Mouse (Mus musculus) bone marrow, adult 2 months (tissue): ENCODE measurements around the gene Nacc2. TPM values are rescaled to one million over a fixed set of nuclear protein-coding genes. Genes with fewer than 3 reads are reported as not detected.

Experiments used
- H3K27ac ChIP-seq: fragments of 200-500 bp; 2 replicates; pipeline ENCODE4 v1.5.1; 2012; ENCODE audit warnings: low read depth, mild to moderate bottlenecking, control low read depth, inconsistent platforms, low read length; ENCODE audit not compliant: control insufficient read depth, poor library complexity, insufficient read depth
- H3K4me1 ChIP-seq: fragments of 200-500 bp; 2 replicates; pipeline ENCODE4 v1.6.1; 2011; ENCODE audit warnings: low read length; ENCODE audit not compliant: control insufficient read depth, insufficient read depth
- H3K4me3 ChIP-seq: fragments of 200-500 bp; replicated peaks from 2 replicates; pipeline ENCODE3; 2011; ENCODE audit warnings: mild to moderate bottlenecking, low read depth, low read length, control low read depth; ENCODE audit not compliant: control insufficient read depth
- CTCF ChIP-seq: fragments of 200-500 bp; IDR thresholded peaks from 2 replicates; pipeline ENCODE4 v1.5.1; 2011; ENCODE audit warnings: low read length, control low read depth; ENCODE audit not compliant: control insufficient read depth, insufficient read depth
- POLR2A ChIP-seq: fragments of 200-500 bp; IDR thresholded peaks from 2 replicates; pipeline ENCODE4 v1.6.1; 2011; ENCODE audit warnings: low read depth, mild to moderate bottlenecking, control low read depth, low read length, borderline replicate concordance; ENCODE audit not compliant: control insufficient read depth
- WGBS: fragments of 180-500 bp; shearing (Covaris S2); methylation state at CpG from one replicate; pipeline ENCODE4 v1.1.7; 2018; 5-methylcytosine and 5-hydroxymethylcytosine counted together
- polyA plus RNA-seq: library from polyadenylated mRNA; stranded (reverse); fragments of >200 nt; gene quantifications from 2 replicates; pipeline ENCODE4 v1.2.4, GENCODE M21; 2011; ENCODE audit warnings: low replicate concordance; ENCODE audit not compliant: missing spikeins, insufficient read depth, insufficient read length

Nacc2 gene
- polyA plus RNA-seq, 1 experiment: 5.8 TPM

GRCm38 (mm10) chr2:26048816-26049215 lies 74.2 kb downstream of the Nacc2 start:
- WGBS: 60% methylated on average over 5 of the region's 5 CpGs
- Histone ChIP-seq H3K4me1 (no peaks in the 10 kb centered on the region), H3K27ac (no peak overlapping the region), H3K4me3 (no peak overlapping the region)
- no peak for TF ChIP-seq CTCF
- no peak for TF ChIP-seq POLR2A

GRCm38 (mm10) chr2:26044216-26044615 lies 78.8 kb downstream of the Nacc2 start:
- TF ChIP-seq CTCF (no peak), POLR2A (no peak)
- Histone ChIP-seq H3K4me1 (no peaks in the 10 kb centered on the region), H3K27ac (no peak overlapping the region), H3K4me3 (no peak overlapping the region)
- 89% methylated on average over 9 of the region's 9 CpGs for WGBS

- no peaks in the 10 kb centered on the region for H3K4me1 ChIP-seq
- H3K4me3 ChIP-seq: no peak overlapping the region
- TF ChIP-seq CTCF (no peak), POLR2A (no peak)
- 76% methylated on average over 3 of the region's 3 CpGs for WGBS
- no peak overlapping the region for H3K27ac ChIP-seq
Observed at GRCm38 (mm10) chr2:26042603-26043002, 80.4 kb downstream of the Nacc2 start.

GRCm38 (mm10) chr2:26041163-26041810 lies 81.7 kb downstream of the Nacc2 start:
- Histone ChIP-seq H3K27ac (no peak overlapping the region), H3K4me3 (no peak overlapping the region), H3K4me1 (no peaks in the 10 kb centered on the region)
- no peak for TF ChIP-seq POLR2A
- no peak for TF ChIP-seq CTCF
- 22% methylated on average over 14 of the region's 14 CpGs for WGBS

GRCm38 (mm10) chr2:26039951-26040350 lies 83.1 kb downstream of the Nacc2 start:
- TF ChIP-seq CTCF (no peak), POLR2A (no peak)
- no peak overlapping the region for H3K27ac ChIP-seq
- no peaks in the 10 kb centered on the region for H3K4me1 ChIP-seq
- WGBS: 26% methylated on average over 14 of the region's 14 CpGs
- H3K4me3 ChIP-seq: no peak overlapping the region

GRCm38 (mm10) chr2:26037386-26037785 lies 85.6 kb downstream of the Nacc2 start:
- H3K4me1 ChIP-seq: no peaks in the 10 kb centered on the region
- WGBS: 49% methylated on average over 6 of the region's 6 CpGs
- H3K27ac ChIP-seq: no peak overlapping the region; the same call in 1 of the 2 replicates

GRCm38 (mm10) chr2:26034344-26035050 lies 88.5 kb downstream of the Nacc2 start:
- H3K4me3 ChIP-seq: no peak overlapping the region
- 56% methylated on average over 15 of the region's 15 CpGs for WGBS
- H3K27ac ChIP-seq: no peak overlapping the region
- H3K4me1 ChIP-seq: no peaks in the 10 kb centered on the region
- TF ChIP-seq POLR2A: no peak
- no peak for TF ChIP-seq CTCF

More at GRCm38 (mm10) chr2:26037386-26037785, 85.6 kb downstream of the Nacc2 start:
- TF ChIP-seq CTCF (no peak), POLR2A (no peak)
- no peak overlapping the region for H3K4me3 ChIP-seq

- Histone ChIP-seq H3K27ac (no peak overlapping the region), H3K4me3 (no peak overlapping the region), H3K4me1 (no peaks in the 10 kb centered on the region)
- WGBS: 60% methylated on average over 3 of the region's 3 CpGs
- peak; percentile 29; the same call in 1 of the 2 replicates for TF ChIP-seq CTCF
- TF ChIP-seq POLR2A: no peak
Observed at GRCm38 (mm10) chr2:26030288-26030687, 92.7 kb downstream of the Nacc2 start.
